Mouse (Mus musculus): ENCODE data around the gene Vmn1r159.
"Not testable (repeated sequence)": the region's sequence is repeated elsewhere in the genome, so short reads cannot be mapped to it uniquely, and the experiment has no call there.

Gene Vmn1r159

DNA sequence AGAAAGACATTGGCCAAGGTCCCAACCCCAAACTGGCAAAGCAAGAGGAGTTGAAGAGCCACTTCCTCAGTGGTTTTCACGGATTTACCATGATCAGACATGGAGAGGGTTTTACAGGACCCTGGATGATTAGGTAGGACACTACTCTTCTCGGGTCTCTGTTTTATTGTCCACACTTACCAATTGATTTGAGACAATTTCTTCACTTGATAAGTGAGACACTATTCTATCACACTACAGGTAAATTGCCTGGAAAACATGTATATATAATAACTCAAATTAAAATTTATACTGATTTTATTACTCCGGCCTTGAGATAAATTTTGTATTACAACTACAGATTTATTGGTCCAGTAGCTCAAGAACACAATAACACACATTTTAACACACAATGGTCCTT lies at the start of gene Vmn1r159:
Gene Vmn1r159, minus strand, starts transcription at position 101 of the 400 bp plus-strand sequence.
- DNase-seq, result not testable (repeated sequence)

DNA sequence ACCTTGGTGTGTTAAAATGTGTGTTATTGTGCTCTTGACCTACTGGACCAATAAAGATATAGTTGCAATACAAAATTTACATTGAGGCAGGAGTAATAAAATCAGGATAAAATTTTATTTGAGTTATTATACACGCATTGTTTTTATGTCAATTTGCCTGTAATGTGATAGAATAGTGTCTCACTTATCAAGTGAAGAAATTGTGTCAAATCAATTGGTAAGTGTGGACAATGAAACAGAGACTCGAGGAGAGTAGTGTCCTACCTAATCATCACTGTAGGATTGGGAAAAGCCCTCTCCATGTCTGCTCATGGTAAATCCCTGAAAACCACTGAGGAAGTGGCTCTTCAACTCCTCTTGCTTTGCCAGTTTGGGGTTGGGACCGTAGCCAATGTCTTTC lies 27.5 kb upstream of the Vmn1r159 start, which contains the start of gene Vmn1r160:
Gene Vmn1r160, plus strand, starts transcription at position 301 of the 400 bp plus-strand sequence.
- not testable (repeated sequence) for DNase-seq
